Mouse (Mus musculus): ENCODE measurements around the gene Sytl3.
"Not testable (repeated sequence)": the region's sequence is repeated elsewhere in the genome, so short reads cannot be mapped to it uniquely, and the experiment has no call there.

DNA sequence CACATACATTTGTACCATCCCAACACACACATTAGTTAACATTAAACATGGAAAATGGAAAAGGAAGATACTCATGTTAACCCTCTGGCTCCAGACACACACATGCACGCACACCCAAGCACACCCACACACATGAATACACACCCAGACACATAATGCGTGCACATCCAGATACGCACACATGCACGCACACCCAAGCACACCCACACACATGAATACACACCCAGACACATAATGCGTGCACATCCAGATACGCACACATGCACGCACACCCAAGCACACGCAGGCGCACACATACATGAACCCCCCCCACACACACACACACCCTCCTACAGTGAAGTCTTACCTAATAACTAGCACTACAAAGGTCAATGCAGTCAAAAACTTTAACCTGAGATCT, 42.2 kb upstream of the Sytl3 start:
- not testable (repeated sequence) for TF ChIP-seq POLR2A (IDR thresholded peaks at IDR 0.05; ENCODE audit: borderline replicate concordance, control insufficient read depth, low read depth, low read length); CTCF (IDR thresholded peaks at IDR 0.05; ENCODE audit: control insufficient read depth, insufficient read depth, low read length)

Data from bone marrow, adult 2 months (tissue).